ENCODE assay signal across 23 mouse cellular contexts in the genomic region with DNA sequence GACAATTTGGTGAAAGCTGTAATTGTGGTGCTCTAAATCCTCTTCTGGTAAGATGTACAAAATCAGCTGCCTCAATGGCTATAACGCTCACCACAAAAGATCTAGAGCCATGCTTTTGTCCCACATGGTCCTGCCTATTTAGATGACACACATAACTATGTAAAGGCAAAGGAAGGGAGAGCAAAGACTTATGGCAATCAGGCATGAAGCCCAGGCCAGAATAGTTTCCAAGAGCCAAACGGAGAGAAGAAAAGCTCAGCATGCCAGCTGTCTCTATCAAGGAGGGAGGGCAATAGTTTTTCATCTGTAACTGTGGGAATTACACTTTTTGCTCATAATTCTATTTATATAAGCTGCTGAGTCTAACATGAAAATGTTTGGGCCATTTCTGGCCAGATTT. TPM values are rescaled to one million over a fixed set of nuclear protein-coding genes. Genes with fewer than 3 reads are reported as not detected.
DNase-seq lines count a peak whose midpoint lies in the region; ATAC-seq and TF ChIP-seq lines count a peak whose summit lies in the region.
"Had no signal": no experiment of that assay in that cellular context is flagged by ENCODE, and none has a peak within 500 bp of the region (broad histone marks: within the 10 kb centered on the region; RNA-seq: fewer than 3 reads in every experiment).

No protein-coding gene starts in this region.

- peaks cover 79% of the 10 kb centered on the region for H3K4me1 ChIP-seq in heart, embryonic 13.5 days
- H3K4me1 ChIP-seq in hindbrain, postnatal 0 days (ENCODE audit: insufficient read depth, low read length), result no peaks in the 10 kb centered on the region
- 0 out of 2 replicates have a peak, but pooled peaks cover 2% of the 10 kb centered on the region for H3K4me1 ChIP-seq in hindbrain, embryonic 12.5 days
- no peaks in the 10 kb centered on the region for H3K4me1 ChIP-seq in kidney, embryonic 14.5 days (ENCODE audit: control insufficient read depth, insufficient read depth, low read length)
- H3K4me1 ChIP-seq: hindbrain, embryonic 15.5 days; limb, embryonic 13.5 days had no signal

- WGBS in heart, embryonic 13.5 days, result 70% methylated on average over 2 of the region's 2 CpGs
- WGBS in hindbrain, postnatal 0 days, result 47% methylated on average over 2 of the region's 2 CpGs
- 70% methylated on average over 2 of the region's 2 CpGs for WGBS in hindbrain, embryonic 12.5 days
- 86% methylated on average over 2 of the region's 2 CpGs for WGBS in kidney, embryonic 14.5 days

- peaks cover 4% of the 10 kb centered on the region; the same call in 1 of the 2 replicates for H3K9me3 ChIP-seq in heart, embryonic 13.5 days
- no peaks in the 10 kb centered on the region; the same call in 1 of the 2 replicates for H3K9me3 ChIP-seq in hindbrain, postnatal 0 days (ENCODE audit: low read length)
- H3K9me3 ChIP-seq in hindbrain, embryonic 12.5 days (replicated peaks), result no peaks in the 10 kb centered on the region
- no peaks in the 10 kb centered on the region for H3K9me3 ChIP-seq in kidney, embryonic 14.5 days (ENCODE audit: control insufficient read depth, low read length)
- H3K9me3 ChIP-seq: hindbrain, embryonic 15.5 days; limb, embryonic 13.5 days had no signal

- peaks cover 20% of the 10 kb centered on the region; the same call in 1 of the 2 replicates for H3K36me3 ChIP-seq in heart, embryonic 13.5 days
- no peaks in the 10 kb centered on the region for H3K36me3 ChIP-seq in hindbrain, postnatal 0 days (ENCODE audit: insufficient read depth, low read length)
- H3K36me3 ChIP-seq in hindbrain, embryonic 12.5 days, result no peaks in the 10 kb centered on the region
- H3K36me3 ChIP-seq in kidney, embryonic 14.5 days (ENCODE audit: control insufficient read depth, insufficient read depth, low read length), result no peaks in the 10 kb centered on the region; the same call in 1 of the 2 replicates
- H3K36me3 ChIP-seq: hindbrain, embryonic 15.5 days had no signal

- no peak overlapping the region for H3K9ac ChIP-seq in heart, embryonic 13.5 days
- no peak overlapping the region for H3K9ac ChIP-seq in hindbrain, postnatal 0 days (replicated peaks; ENCODE audit: low read length)
- no peak overlapping the region for H3K9ac ChIP-seq in hindbrain, embryonic 12.5 days
- no peak overlapping the region for H3K9ac ChIP-seq in kidney, embryonic 14.5 days (ENCODE audit: low read depth, low read length)
- H3K9ac ChIP-seq: hindbrain, embryonic 15.5 days; limb, embryonic 13.5 days had no signal

- TF ChIP-seq CTCF in hindbrain, postnatal 0 days (IDR thresholded peaks at IDR 0.05; ENCODE audit: low read depth), result no peak

- H3K27ac ChIP-seq in heart, embryonic 13.5 days (replicated peaks), result peak overlapping the region; percentile 82
- H3K27ac ChIP-seq in hindbrain, postnatal 0 days, result no peak overlapping the region
- H3K27ac ChIP-seq in hindbrain, embryonic 12.5 days, result no peak overlapping the region
- H3K27ac ChIP-seq in kidney, embryonic 14.5 days (ENCODE audit: low read depth, low read length), result no peak overlapping the region
- H3K27ac ChIP-seq: hindbrain, embryonic 15.5 days; kidney, postnatal 0 days; limb, embryonic 13.5 days had no signal

- no peak overlapping the region for H3K4me3 ChIP-seq in heart, embryonic 13.5 days
- H3K4me3 ChIP-seq in hindbrain, postnatal 0 days (ENCODE audit: low read length), result no peak overlapping the region
- no peak overlapping the region for H3K4me3 ChIP-seq in hindbrain, embryonic 12.5 days
- no peak overlapping the region for H3K4me3 ChIP-seq in kidney, embryonic 14.5 days (ENCODE audit: low read length)
- H3K4me3 ChIP-seq: erythroblast, embryonic 14.5 days; hindbrain, embryonic 15.5 days; limb, embryonic 13.5 days had no signal

- DNase-seq in frontal cortex, postnatal 14 days (ENCODE audit: low spot score in 2 of 2), result no peak
- no peak for DNase-seq in heart, adult 11 months
- DNase-seq in hindbrain, postnatal 0 days (ENCODE audit: low spot score), result peak; percentile 10
- DNase-seq: adrenal gland, postnatal 10 days; cerebellum, adult 11-12 months; cerebellum, postnatal 14 days; kidney, adult 18-20 months; kidney, postnatal 4 days; midbrain, embryonic 14.5 days; thymus, adult 2 months; thymus, postnatal 36 days had no signal

- peak; percentile 72 for ATAC-seq in frontal cortex, adult (ENCODE audit: low TSS enrichment)
- ATAC-seq in heart, embryonic 13.5 days (ENCODE audit: extremely low read depth, insufficient number of reproducible peaks, low FRiP score, low TSS enrichment), result no peak
- no peak for ATAC-seq in hindbrain, postnatal 0 days
- no peak for ATAC-seq in hindbrain, embryonic 12.5 days (ENCODE audit: low FRiP score)
- ATAC-seq in kidney, embryonic 14.5 days (ENCODE audit: low FRiP score, low TSS enrichment), result no peak
- ATAC-seq: Patski had no signal

- peak overlapping the region; percentile 43; the same call in 1 of the 2 replicates for H3K4me2 ChIP-seq in heart, embryonic 13.5 days
- H3K4me2 ChIP-seq in hindbrain, postnatal 0 days (ENCODE audit: low read depth, low read length), result no peak overlapping the region
- no peak overlapping the region for H3K4me2 ChIP-seq in hindbrain, embryonic 12.5 days (replicated peaks)
- H3K4me2 ChIP-seq in kidney, embryonic 14.5 days (replicated peaks; ENCODE audit: low read depth, low read length), result no peak overlapping the region
- H3K4me2 ChIP-seq: hindbrain, embryonic 15.5 days; limb, embryonic 13.5 days; liver, embryonic 11.5 days had no signal

- H3K27me3 ChIP-seq in heart, embryonic 13.5 days (replicated peaks), result no peaks in the 10 kb centered on the region
- no peaks in the 10 kb centered on the region for H3K27me3 ChIP-seq in hindbrain, postnatal 0 days (ENCODE audit: insufficient read depth, low read length)
- H3K27me3 ChIP-seq in hindbrain, embryonic 12.5 days, result no peaks in the 10 kb centered on the region
- H3K27me3 ChIP-seq in kidney, embryonic 14.5 days (ENCODE audit: control insufficient read depth, insufficient read depth, low read length), result no peaks in the 10 kb centered on the region
- H3K27me3 ChIP-seq: hindbrain, embryonic 15.5 days; limb, embryonic 13.5 days; Patski had no signal

RNA-seq across cellular contexts. Expression of gene Grb10, which starts 45.3 kb away (rescaled TPM):
- 494 and 545 TPM in 2 replicates for polyA plus RNA-seq in heart, embryonic 13.5 days (2015; fragmentation: Nextera tagmentation; extraction: Ambion mirVana)
- total RNA-seq in hindbrain, postnatal 0 days (2014; rRNA removed), result 92.9 and 111 TPM in 2 replicates
- 45.6 and 48.7 TPM in 2 replicates for polyA plus RNA-seq in hindbrain, postnatal 0 days (2015; fragmentation: Nextera tagmentation; extraction: Ambion mirVana)
- 414 and 447 TPM in 2 replicates for polyA plus RNA-seq in hindbrain, embryonic 12.5 days (2016; fragmentation: Nextera tagmentation; extraction: Ambion mirVana)
- 228 and 307 TPM in 2 replicates for polyA plus RNA-seq in kidney, embryonic 14.5 days (2014; fragmentation: Nextera tagmentation; extraction: Ambion mirVana)
- total RNA-seq: MEL; monocyte, adult 5-6 weeks had no signal
